Mouse (Mus musculus) midbrain, embryonic 13.5 days (tissue): ENCODE results near the gene Armc2. TPM values are rescaled to one million over a fixed set of nuclear protein-coding genes. Genes with fewer than 3 reads are reported as not detected.

Source experiments
- ATAC-seq: fragments of 200-750 bp; cut with Nextera tagmentation; 2 replicates; pipeline ENCODE4 v1.8.0; 2017; ENCODE audit warnings: mild to moderate bottlenecking, moderate TSS enrichment, moderate library complexity
- H3K27ac ChIP-seq: fragments of 300-500 bp; sonication (generic); 2 replicates; pipeline ENCODE4 v1.5.1; 2015; ENCODE audit warnings: inconsistent platforms, mild to moderate bottlenecking, moderate library complexity
- H3K27me3 ChIP-seq: fragments of 300-500 bp; sonication (generic); 2 replicates; pipeline ENCODE4 v1.6.1; 2015; ENCODE audit warnings: mild to moderate bottlenecking, inconsistent platforms
- H3K36me3 ChIP-seq: fragments of 300-500 bp; sonication (generic); 2 replicates; pipeline ENCODE4 v1.6.1; 2015; ENCODE audit warnings: mild to moderate bottlenecking, inconsistent platforms
- H3K4me1 ChIP-seq: fragments of 300-500 bp; sonication (generic); replicated peaks from 2 replicates; pipeline ENCODE4 v1.6.1; 2015; ENCODE audit warnings: inconsistent platforms
- H3K4me2 ChIP-seq: fragments of 300-500 bp; sonication (generic); replicated peaks from 2 replicates; pipeline ENCODE4 v1.6.1; 2015; ENCODE audit warnings: moderate library complexity, mild to moderate bottlenecking, inconsistent platforms
- H3K4me3 ChIP-seq: fragments of 300-500 bp; sonication (generic); replicated peaks from 2 replicates; pipeline ENCODE4 v1.5.1; 2015; ENCODE audit warnings: mild to moderate bottlenecking, inconsistent platforms
- H3K9ac ChIP-seq: fragments of 300-500 bp; sonication (generic); replicated peaks from 2 replicates; pipeline ENCODE4 v1.6.1; 2015; ENCODE audit warnings: mild to moderate bottlenecking, inconsistent platforms
- H3K9me3 ChIP-seq: fragments of 300-500 bp; sonication (generic); 2 replicates; pipeline ENCODE4 v1.6.1; 2016; ENCODE audit warnings: mild to moderate bottlenecking, inconsistent platforms
- WGBS: fragments of 180-500 bp; shearing (Covaris S2); methylation state at CpG from one replicate; pipeline ENCODE4 v1.1.7; 2015; 5-methylcytosine and 5-hydroxymethylcytosine counted together
- polyA plus RNA-seq: library from polyadenylated mRNA; unstranded; fragments of >200 nt; fragmentation: Nextera tagmentation; extraction: Ambion mirVana; gene quantifications from 2 replicates; pipeline ENCODE4 v1.2.1, GENCODE M21; 2015

The Armc2 gene
- polyA plus RNA-seq, 1 experiment from 2014 or later, result 6.8 TPM

DNA sequence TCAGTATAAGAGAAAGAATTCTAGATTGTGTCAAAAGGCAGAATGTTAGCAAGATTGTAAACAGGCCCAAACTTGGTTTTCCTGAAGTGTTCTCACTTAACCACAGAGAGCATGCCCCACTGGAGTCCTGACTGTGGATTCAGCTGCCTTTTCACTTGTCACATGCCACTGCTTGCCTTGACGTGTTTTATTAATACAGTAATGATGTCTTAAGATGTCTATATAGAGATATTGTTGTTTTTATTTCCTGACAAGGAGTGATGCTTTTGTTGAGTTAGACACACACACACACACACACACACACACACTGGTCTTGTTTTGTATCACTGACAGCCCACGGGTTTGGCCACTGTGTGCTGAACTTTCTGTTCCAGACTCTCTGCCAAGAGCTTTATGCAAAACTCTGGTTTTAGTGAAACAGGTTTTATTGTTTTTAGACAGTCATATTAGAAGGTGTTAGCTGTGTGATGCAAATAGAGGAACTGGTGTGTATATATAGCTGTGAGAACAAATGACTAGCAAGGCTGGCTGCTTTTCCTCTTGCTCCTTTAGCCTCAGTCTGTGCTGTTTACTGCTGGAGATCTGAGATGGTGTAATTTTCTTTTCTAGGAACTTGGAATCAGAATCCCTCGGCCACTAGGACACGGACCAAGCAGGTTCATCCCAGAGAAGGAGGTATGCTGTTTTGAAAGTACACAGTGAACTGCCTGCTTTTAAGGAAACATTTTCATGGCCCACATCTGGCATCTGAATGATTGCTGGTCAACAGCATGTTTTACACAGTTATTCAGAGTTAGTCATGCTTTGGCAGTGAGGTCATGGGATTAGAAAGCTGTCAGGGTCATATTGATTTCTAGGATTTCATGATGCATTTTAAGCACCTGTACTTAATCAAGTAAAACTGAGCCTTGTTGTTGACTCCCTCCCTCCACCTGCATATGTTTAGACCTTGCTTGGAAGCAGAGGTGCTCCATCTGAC, 124.5 kb downstream of the Armc2 start:
- Histone ChIP-seq H3K36me3 (peaks cover 15% of the 10 kb centered on the region), H3K9ac (peak overlapping the region; percentile 16; the same call in 1 of the 2 replicates), H3K9me3 (no peaks in the 10 kb centered on the region), H3K4me3 (no peak overlapping the region), H3K27me3 (no peaks in the 10 kb centered on the region), H3K27ac (no peak overlapping the region), H3K4me1 (peaks cover 16% of the 10 kb centered on the region), H3K4me2 (no peak overlapping the region)
- 74% methylated on average over 4 of the region's 4 CpGs for WGBS
- no peak for ATAC-seq

DNA sequence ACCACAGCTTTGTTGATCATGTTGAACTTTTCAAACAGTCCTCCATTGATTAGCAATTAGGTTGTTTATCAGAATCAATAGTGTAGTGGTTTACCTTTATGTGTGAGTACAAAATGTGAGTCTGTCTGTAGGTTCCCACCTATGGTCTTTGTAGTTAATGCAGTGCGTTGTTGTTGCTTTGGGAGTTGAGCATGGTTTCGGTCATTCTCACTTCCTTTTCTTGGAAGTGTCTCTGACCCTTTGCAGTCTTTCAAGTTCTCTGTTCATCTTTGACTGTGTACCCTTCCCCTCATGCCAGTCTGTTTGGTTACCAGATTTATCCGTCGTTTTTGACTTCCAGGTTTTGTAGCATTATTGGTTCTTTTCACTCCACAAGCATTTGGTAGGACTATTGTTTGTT, 126.9 kb downstream of the Armc2 start:
- H3K4me3 ChIP-seq, result no peak overlapping the region
- WGBS, result 94% methylated on average over 4 of the region's 4 CpGs
- H3K27ac ChIP-seq, result no peak overlapping the region
- ATAC-seq, result no peak
- no peak overlapping the region for H3K9ac ChIP-seq
- no peak overlapping the region for H3K4me2 ChIP-seq
- no peaks in the 10 kb centered on the region for H3K9me3 ChIP-seq
- H3K4me1 ChIP-seq, result peaks cover 31% of the 10 kb centered on the region
- no peaks in the 10 kb centered on the region for H3K27me3 ChIP-seq
- peaks cover 5% of the 10 kb centered on the region for H3K36me3 ChIP-seq

DNA sequence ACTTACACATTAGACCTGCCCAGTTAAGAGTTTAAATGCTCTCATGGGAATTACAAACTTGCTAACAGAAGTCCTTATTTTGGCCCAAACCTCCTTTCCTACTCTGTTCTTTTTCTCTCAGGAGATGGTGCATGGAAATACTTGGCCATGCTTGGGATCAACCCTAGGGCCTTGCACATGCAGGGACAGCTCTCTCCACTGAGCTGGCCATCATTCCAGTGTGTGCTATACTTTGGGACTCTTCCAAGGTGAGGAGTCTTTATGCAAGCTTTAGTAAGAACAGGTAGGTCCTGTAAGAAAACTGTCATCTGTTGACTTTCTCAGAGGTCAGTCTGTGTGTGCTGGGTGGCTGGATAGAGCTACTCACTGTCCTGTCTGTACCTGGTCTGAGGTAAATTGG, 127.7 kb downstream of the Armc2 start:
- no peak overlapping the region for H3K4me2 ChIP-seq
- H3K9ac ChIP-seq, result no peak overlapping the region
- H3K36me3 ChIP-seq, result no peaks in the 10 kb centered on the region
- H3K4me1 ChIP-seq, result peaks cover 31% of the 10 kb centered on the region
- no peak overlapping the region for H3K27ac ChIP-seq
- H3K9me3 ChIP-seq, result no peaks in the 10 kb centered on the region
- ATAC-seq, result no peak
- no peaks in the 10 kb centered on the region for H3K27me3 ChIP-seq
- no peak overlapping the region for H3K4me3 ChIP-seq

DNA sequence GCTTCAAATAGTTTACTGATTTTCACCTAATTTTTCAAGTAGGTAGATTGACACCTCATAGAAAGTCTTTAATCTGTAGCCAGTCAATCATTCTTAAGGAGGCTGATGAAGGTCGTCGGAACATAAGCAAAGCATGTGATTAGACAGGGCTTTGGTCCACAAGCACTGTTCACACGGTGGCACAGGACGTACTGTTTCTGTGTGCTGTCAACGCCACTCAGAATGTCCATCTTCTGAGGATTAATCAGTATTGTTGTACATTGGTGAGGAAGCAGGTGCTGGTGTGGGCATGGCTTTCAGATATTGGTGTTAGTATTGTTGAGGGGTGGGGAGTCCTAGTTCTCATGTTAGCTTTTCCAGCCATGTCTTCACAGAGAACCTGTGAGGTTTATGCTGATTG, 128.7 kb downstream of the Armc2 start:
- H3K9ac ChIP-seq, result no peak overlapping the region
- 54% methylated on average over 5 of the region's 5 CpGs for WGBS

DNA sequence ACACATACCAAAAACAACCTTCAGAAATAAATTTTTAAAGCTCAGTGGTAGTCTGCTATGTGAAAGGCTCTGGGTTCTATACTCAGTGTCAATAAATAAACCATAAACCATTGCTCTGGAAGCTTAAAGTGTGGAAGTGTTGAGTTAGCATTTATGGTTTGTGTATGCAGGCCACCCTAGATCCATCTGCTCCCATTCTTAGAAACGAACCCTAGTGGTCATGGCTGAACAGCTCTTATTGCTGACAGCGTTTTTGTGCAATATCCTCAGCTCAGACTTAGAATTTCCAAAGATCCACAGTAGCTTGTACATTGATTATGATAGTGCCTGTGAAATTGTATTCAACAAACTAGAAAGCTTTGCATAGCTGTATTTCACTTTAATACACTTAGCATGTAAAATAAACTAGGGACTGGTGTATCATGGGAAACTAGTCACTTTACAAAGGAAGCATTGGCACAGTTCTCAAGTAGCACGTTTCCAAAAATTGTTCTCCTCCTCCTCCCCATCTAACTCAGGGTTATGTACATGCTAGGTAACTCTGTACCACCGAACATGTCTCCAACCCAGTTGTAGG, 129.8 kb downstream of the Armc2 start:
- Histone ChIP-seq H3K4me2 (peak overlapping the region; percentile 73), H3K27me3 (no peaks in the 10 kb centered on the region), H3K4me1 (peaks cover 18% of the 10 kb centered on the region), H3K9ac (no peak overlapping the region), H3K27ac (no peak overlapping the region), H3K36me3 (no peaks in the 10 kb centered on the region), H3K4me3 (peak overlapping the region; percentile 74), H3K9me3 (no peaks in the 10 kb centered on the region)
- no peak for ATAC-seq
- WGBS, result 50% methylated on average over 4 of the region's 4 CpGs

More for the DNA sequence above, 128.7 kb downstream of the Armc2 start:
- Histone ChIP-seq H3K4me2 (no peak overlapping the region), H3K36me3 (no peaks in the 10 kb centered on the region), H3K27ac (no peak overlapping the region), H3K9me3 (no peaks in the 10 kb centered on the region), H3K4me3 (no peak overlapping the region), H3K4me1 (peaks cover 29% of the 10 kb centered on the region), H3K27me3 (no peaks in the 10 kb centered on the region)
- no peak for ATAC-seq

DNA sequence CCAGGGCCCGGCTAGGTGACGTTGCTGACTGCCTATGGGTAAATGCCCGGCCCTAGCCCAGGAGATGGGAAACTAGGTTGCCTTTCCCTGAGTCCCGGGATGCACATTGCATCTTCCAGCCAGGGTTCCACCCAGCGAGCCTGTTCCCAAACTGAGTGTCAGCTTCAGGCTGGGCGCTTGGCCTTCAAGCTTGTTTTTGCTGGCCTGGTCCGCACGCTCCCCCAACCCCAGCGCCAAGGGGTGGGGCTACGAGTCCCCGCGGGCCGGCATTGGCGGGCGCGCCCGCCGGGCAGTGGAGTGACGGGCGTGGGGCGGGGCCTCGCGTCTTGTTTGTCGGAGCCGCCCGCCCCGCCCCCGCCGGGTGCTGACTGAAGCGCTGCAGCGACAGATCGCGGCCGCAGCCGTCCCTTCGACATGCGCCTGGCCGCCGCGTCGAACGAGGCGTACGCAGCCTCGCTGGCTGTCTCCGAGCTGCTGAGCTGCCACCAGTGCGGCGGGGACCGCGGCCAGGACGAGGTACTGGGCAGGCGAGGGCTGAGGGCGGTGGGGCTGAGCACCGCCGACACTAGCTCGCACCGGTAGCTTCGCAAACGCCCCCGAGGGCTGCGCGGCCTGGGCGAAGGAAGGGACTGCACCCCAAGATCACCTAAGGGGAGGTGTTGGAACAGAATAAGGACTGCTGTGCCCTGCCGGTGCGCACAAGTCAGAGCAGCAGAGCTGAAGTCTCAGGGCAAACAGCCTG, 131.0 kb downstream of the Armc2 start:
- Histone ChIP-seq H3K27ac (peak overlapping the region; percentile 95), H3K27me3 (no peaks in the 10 kb centered on the region), H3K4me1 (peaks cover 18% of the 10 kb centered on the region), H3K36me3 (no peaks in the 10 kb centered on the region), H3K4me3 (peak overlapping the region; percentile 74), H3K9me3 (no peaks in the 10 kb centered on the region), H3K9ac (peak overlapping the region; percentile 84), H3K4me2 (peak overlapping the region; percentile 73)
- peak; percentile 98 for ATAC-seq
- WGBS, result under 1% methylated on average over 63 of the region's 65 CpGs

DNA sequence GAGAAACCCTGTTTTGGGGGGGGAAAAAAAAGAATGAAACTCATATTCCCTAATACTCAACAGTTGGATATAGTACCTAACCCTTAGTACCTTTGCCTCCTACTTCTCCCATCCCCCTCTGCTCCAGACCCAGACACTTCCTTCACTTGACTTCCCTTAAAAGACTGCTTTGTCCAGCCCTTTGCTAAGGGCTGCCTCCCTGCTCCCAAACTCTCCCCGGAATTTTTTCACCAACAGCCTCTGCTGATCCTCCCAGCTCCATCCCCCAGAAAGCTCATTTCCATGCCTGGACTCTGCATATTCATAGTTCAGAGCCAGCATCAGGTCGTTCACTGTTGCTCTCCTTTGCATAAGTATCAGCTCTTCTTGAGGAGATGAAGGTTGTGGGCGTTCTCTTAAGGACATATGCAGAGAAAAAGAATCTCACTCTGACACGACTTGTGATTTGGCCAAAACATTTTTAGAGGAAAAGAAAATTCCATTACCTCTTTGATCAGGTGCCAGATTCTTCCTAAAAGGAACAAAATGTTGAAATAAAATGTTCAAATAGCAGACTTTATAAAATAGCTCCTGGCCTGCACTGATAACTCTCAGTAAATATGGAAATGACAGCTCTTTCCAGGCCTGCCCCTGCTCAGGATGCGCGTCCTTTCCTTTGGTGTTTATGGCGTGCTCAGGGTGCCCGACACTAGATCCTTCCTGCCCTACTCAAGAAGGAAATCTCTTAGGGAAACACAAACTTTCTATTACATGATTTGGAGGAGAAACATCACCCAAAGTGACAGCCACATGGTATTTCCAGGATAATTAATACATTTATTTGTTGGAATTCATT, 134.3 kb downstream of the Armc2 start:
- Histone ChIP-seq H3K4me1 (peaks cover 23% of the 10 kb centered on the region), H3K4me2 (no peak overlapping the region), H3K36me3 (no peaks in the 10 kb centered on the region), H3K9me3 (no peaks in the 10 kb centered on the region), H3K27me3 (no peaks in the 10 kb centered on the region), H3K27ac (no peak overlapping the region), H3K9ac (no peak overlapping the region), H3K4me3 (no peak overlapping the region)
- no peak for ATAC-seq
- WGBS, result 49% methylated on average over 8 of the region's 8 CpGs

DNA sequence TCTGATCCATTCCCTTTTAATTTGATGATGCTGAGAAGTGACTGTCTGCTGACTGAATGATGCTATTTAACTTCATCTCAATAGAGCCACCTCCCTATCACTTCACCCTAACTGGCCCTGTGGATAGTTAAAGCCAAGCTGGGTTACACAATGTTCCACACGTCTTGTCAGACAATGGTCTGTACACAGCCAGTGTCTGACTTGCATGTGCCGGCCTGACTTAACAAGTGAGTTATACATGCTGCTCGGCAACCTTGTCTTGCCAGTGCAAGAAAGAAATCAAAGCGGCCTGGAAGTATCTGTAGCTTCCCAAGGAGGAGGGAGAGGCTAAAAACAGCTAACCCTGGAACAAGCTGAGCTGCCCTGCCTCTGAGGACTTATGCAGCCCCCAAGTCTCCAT, 136.8 kb downstream of the Armc2 start:
- Histone ChIP-seq H3K4me2 (no peak overlapping the region), H3K27ac (no peak overlapping the region), H3K9me3 (no peaks in the 10 kb centered on the region), H3K9ac (no peak overlapping the region), H3K36me3 (no peaks in the 10 kb centered on the region), H3K4me3 (no peak overlapping the region), H3K27me3 (no peaks in the 10 kb centered on the region), H3K4me1 (peaks cover 9% of the 10 kb centered on the region)
- peak; percentile 48; the same call in 1 of the 2 replicates for ATAC-seq
- 12% methylated on average over 4 of the region's 4 CpGs for WGBS

DNA sequence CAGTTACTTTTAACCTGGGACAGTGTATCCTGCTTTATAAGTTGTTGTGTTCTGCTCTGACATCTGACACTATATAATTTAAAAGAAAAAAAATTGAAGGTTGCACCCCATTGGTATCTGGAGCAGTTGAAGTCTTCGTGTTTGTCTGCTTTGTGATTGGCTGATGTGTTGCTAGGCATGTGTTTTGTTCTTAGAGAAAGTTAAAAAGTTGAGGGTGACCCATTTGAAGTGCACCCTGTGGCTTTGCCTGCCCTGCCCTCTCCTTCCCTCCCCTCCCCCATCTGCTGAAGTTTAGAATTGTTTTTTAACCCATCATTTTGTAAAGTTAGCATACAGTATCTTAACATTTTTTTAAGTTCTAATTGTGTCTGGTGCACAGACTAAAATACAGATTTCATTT, 137.5 kb downstream of the Armc2 start:
- H3K4me1 ChIP-seq, result peaks cover 9% of the 10 kb centered on the region
- 22% methylated on average over 1 of the region's 1 CpGs for WGBS
- ATAC-seq, result no peak

DNA sequence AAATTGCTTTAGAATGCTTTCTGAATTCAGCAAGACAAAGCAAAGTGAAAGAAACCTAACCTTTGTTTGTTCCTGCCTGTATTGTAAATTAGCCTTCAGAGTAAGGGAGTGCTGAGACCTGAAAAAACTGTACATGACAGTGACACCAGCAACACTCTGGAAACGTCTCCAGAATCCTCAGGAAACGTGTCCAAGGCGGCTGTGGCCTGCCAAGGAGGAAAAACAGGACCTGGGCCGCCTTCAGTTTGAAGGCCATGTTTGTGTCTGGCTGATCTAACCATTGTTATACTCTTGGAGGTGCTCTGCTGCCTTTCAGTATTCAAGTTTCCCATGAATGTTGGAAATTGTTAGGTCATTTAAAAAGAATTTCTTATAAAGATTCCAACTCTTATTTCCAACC, 138.0 kb downstream of the Armc2 start:
- Histone ChIP-seq H3K9ac (no peak overlapping the region), H3K9me3 (no peaks in the 10 kb centered on the region), H3K4me2 (no peak overlapping the region), H3K4me3 (no peak overlapping the region), H3K4me1 (peaks cover 9% of the 10 kb centered on the region), H3K27me3 (no peaks in the 10 kb centered on the region), H3K27ac (no peak overlapping the region), H3K36me3 (no peaks in the 10 kb centered on the region)
- ATAC-seq, result no peak
- 56% methylated on average over 4 of the region's 4 CpGs for WGBS

More for the DNA sequence above, 137.5 kb downstream of the Armc2 start:
- Histone ChIP-seq H3K4me2 (no peak overlapping the region), H3K27ac (no peak overlapping the region), H3K4me3 (no peak overlapping the region), H3K9ac (no peak overlapping the region), H3K36me3 (no peaks in the 10 kb centered on the region), H3K9me3 (no peaks in the 10 kb centered on the region), H3K27me3 (no peaks in the 10 kb centered on the region)

DNA sequence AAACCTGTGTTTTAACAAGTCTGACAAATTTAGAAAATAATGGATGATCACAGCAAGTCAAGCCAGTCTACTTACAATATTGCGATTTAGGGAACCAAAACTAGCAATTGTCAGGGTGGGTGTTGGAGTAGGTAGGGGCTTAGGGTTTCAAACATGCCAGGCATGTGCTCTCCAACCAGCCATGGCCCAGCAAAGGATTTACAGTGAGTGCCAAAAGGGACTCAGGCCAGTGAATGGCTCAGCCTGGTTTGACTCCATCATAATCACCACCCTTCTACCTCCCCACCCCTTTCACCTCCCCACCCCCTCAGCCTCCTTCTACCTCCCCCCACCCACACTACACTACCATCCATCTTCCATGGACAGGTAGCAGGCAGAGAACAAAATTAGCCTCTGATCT, 138.6 kb downstream of the Armc2 start:
- ATAC-seq, result no peak
- Histone ChIP-seq H3K4me3 (no peak overlapping the region), H3K4me1 (peaks cover 9% of the 10 kb centered on the region), H3K27me3 (no peaks in the 10 kb centered on the region), H3K36me3 (no peaks in the 10 kb centered on the region), H3K27ac (no peak overlapping the region), H3K4me2 (no peak overlapping the region), H3K9me3 (no peaks in the 10 kb centered on the region), H3K9ac (no peak overlapping the region)
- 92% methylated on average over 1 of the region's 1 CpGs for WGBS
